Mouse (Mus musculus) lung, embryonic 14.5 days (tissue): ENCODE results near the gene Rad18. TPM values are rescaled to one million over a fixed set of nuclear protein-coding genes. Genes with fewer than 3 reads are reported as not detected.

ENCODE experiments used
- ATAC-seq: fragments of 200-750 bp; cut with Nextera tagmentation; 2 replicates; pipeline ENCODE4 v1.8.0; 2017; ENCODE audit warnings: mild to moderate bottlenecking, moderate TSS enrichment, moderate library complexity; ENCODE audit not compliant: insufficient read depth
- DNase-seq: peaks from one replicate; pipeline ENCODE4 v3.0.0-alpha.2; 2015
- H3K27ac ChIP-seq: fragments of 300-500 bp; sonication (generic); 2 replicates; pipeline ENCODE4 v1.5.1; 2014; ENCODE audit warnings: low read depth, mild to moderate bottlenecking, moderate library complexity
- H3K27me3 ChIP-seq: fragments of 300-500 bp; sonication (generic); 2 replicates; pipeline ENCODE4 v1.6.1; 2014; ENCODE audit warnings: low read length, control low read depth; ENCODE audit not compliant: insufficient read depth
- H3K36me3 ChIP-seq: fragments of 300-500 bp; sonication (generic); 2 replicates; pipeline ENCODE4 v1.6.1; 2014; ENCODE audit warnings: control low read depth; ENCODE audit not compliant: insufficient read depth
- H3K4me1 ChIP-seq: fragments of 300-500 bp; sonication (generic); 2 replicates; pipeline ENCODE4 v1.6.1; 2014; ENCODE audit warnings: antibody characterized with exemption, control low read depth; ENCODE audit not compliant: insufficient read depth
- H3K4me2 ChIP-seq: fragments of 300-500 bp; sonication (generic); 2 replicates; pipeline ENCODE4 v1.6.1; 2014; ENCODE audit warnings: mild to moderate bottlenecking
- H3K4me3 ChIP-seq: fragments of 300-500 bp; sonication (generic); 2 replicates; pipeline ENCODE4 v1.5.1; 2014; ENCODE audit warnings: low read depth, low read length
- H3K9ac ChIP-seq: fragments of 300-500 bp; sonication (generic); 2 replicates; pipeline ENCODE4 v1.6.1; 2014
- H3K9me3 ChIP-seq: fragments of 300-500 bp; sonication (generic); 2 replicates; pipeline ENCODE4 v1.6.1; 2016; ENCODE audit warnings: low read depth, low read length, control low read depth
- CTCF ChIP-seq: IDR thresholded peaks from 2 replicates; pipeline ENCODE4 v1.5.1; 2016; ENCODE audit warnings: antibody characterized with exemption, low read depth
- WGBS: fragments of 180-500 bp; shearing (Covaris S2); extraction: QIAGEN DNeasy Blood & Tissue Kit; methylation state at CpG from one replicate; pipeline ENCODE4 v1.1.7; 2014; 5-methylcytosine and 5-hydroxymethylcytosine counted together
- polyA plus RNA-seq: library from polyadenylated mRNA; unstranded; fragments of >200 nt; fragmentation: Nextera tagmentation; extraction: Ambion mirVana; gene quantifications from 2 replicates; pipeline ENCODE4 v1.2.1, GENCODE M21; 2014

Rad18 gene
- polyA plus RNA-seq, 1 experiment from 2014 or later, result 55.5 TPM

GRCm38 (mm10) chr6:112686485-112686884 lies 10.0 kb downstream of the Rad18 start:
- Histone ChIP-seq H3K36me3 (peaks cover 59% of the 10 kb centered on the region), H3K9me3 (no peaks in the 10 kb centered on the region), H3K27me3 (no peaks in the 10 kb centered on the region), H3K27ac (no peak overlapping the region), H3K4me3 (no peak overlapping the region), H3K4me2 (no peak overlapping the region), H3K9ac (no peak overlapping the region), H3K4me1 (no peaks in the 10 kb centered on the region)
- ATAC-seq (no peak), DNase-seq (no peak)
- 64% methylated on average over 7 of the region's 7 CpGs for WGBS
- no peak for TF ChIP-seq CTCF

GRCm38 (mm10) chr6:112684065-112684464 lies 12.4 kb downstream of the Rad18 start:
- Histone ChIP-seq H3K4me3 (no peak overlapping the region), H3K27me3 (no peaks in the 10 kb centered on the region), H3K27ac (no peak overlapping the region), H3K4me1 (no peaks in the 10 kb centered on the region), H3K9ac (no peak overlapping the region), H3K9me3 (no peaks in the 10 kb centered on the region), H3K4me2 (no peak overlapping the region), H3K36me3 (peaks cover 64% of the 10 kb centered on the region)
- no peak for TF ChIP-seq CTCF
- ATAC-seq (no peak), DNase-seq (no peak)
- 60% methylated on average over 2 of the region's 2 CpGs for WGBS

- Histone ChIP-seq H3K27ac (no peak overlapping the region), H3K4me1 (no peaks in the 10 kb centered on the region), H3K27me3 (no peaks in the 10 kb centered on the region), H3K9me3 (no peaks in the 10 kb centered on the region), H3K4me2 (no peak overlapping the region), H3K9ac (no peak overlapping the region), H3K4me3 (no peak overlapping the region), H3K36me3 (peaks cover 15% of the 10 kb centered on the region; the same call in 1 of the 2 replicates)
- ATAC-seq (no peak), DNase-seq (no peak)
- no peak for TF ChIP-seq CTCF
- 88% methylated on average over 5 of the region's 5 CpGs for WGBS
These were observed 64.4 kb downstream of the Rad18 start for GRCm38 (mm10) chr6:112632071-112632470.

- TF ChIP-seq CTCF, result no peak
- Histone ChIP-seq H3K36me3 (peaks cover 22% of the 10 kb centered on the region; the same call in 1 of the 2 replicates), H3K27me3 (no peaks in the 10 kb centered on the region), H3K9me3 (no peaks in the 10 kb centered on the region), H3K27ac (no peak overlapping the region), H3K9ac (no peak overlapping the region), H3K4me2 (no peak overlapping the region), H3K4me1 (no peaks in the 10 kb centered on the region), H3K4me3 (no peak overlapping the region)
- ATAC-seq, result no peak
- DNase-seq, result no peak
- WGBS, result 95% methylated on average over 4 of the region's 4 CpGs
These were observed 66.2 kb downstream of the Rad18 start for GRCm38 (mm10) chr6:112630291-112630690.

GRCm38 (mm10) chr6:112628301-112628700 lies 68.2 kb downstream of the Rad18 start:
- DNase-seq, result no peak
- ATAC-seq, result no peak
- no peak overlapping the region for H3K27ac ChIP-seq
- H3K9me3 ChIP-seq, result no peaks in the 10 kb centered on the region
- no peak for TF ChIP-seq CTCF
- no peak overlapping the region for H3K4me3 ChIP-seq
- H3K27me3 ChIP-seq, result no peaks in the 10 kb centered on the region
- H3K9ac ChIP-seq, result no peak overlapping the region
- no peak overlapping the region for H3K4me2 ChIP-seq
- peaks cover 22% of the 10 kb centered on the region; the same call in 1 of the 2 replicates for H3K36me3 ChIP-seq
- H3K4me1 ChIP-seq, result no peaks in the 10 kb centered on the region
- 85% methylated on average over 8 of the region's 8 CpGs for WGBS

GRCm38 (mm10) chr6:112622321-112622720 lies 74.2 kb downstream of the Rad18 start:
- ATAC-seq (no peak), DNase-seq (no peak)
- H3K4me3 ChIP-seq, result no peak overlapping the region
- H3K4me2 ChIP-seq, result no peak overlapping the region
- H3K9ac ChIP-seq, result no peak overlapping the region
- 78% methylated on average over 4 of the region's 4 CpGs for WGBS
- H3K4me1 ChIP-seq, result no peaks in the 10 kb centered on the region
- 0 out of 2 replicates have a peak, but pooled peaks cover 21% of the 10 kb centered on the region for H3K36me3 ChIP-seq
- TF ChIP-seq CTCF, result no peak
- H3K27ac ChIP-seq, result no peak overlapping the region
- no peaks in the 10 kb centered on the region for H3K9me3 ChIP-seq
- H3K27me3 ChIP-seq, result no peaks in the 10 kb centered on the region

GRCm38 (mm10) chr6:112620027-112620426 lies 76.5 kb downstream of the Rad18 start:
- Histone ChIP-seq H3K4me2 (no peak overlapping the region), H3K4me1 (no peaks in the 10 kb centered on the region), H3K27me3 (no peaks in the 10 kb centered on the region), H3K9me3 (no peaks in the 10 kb centered on the region), H3K27ac (no peak overlapping the region), H3K9ac (no peak overlapping the region), H3K36me3 (0 out of 2 replicates have a peak, but pooled peaks cover 11% of the 10 kb centered on the region), H3K4me3 (no peak overlapping the region)
- no peak for TF ChIP-seq CTCF
- ATAC-seq, result no peak
- DNase-seq, result no peak
- WGBS, result 75% methylated on average over 5 of the region's 5 CpGs
